8 mouse cellular contexts compared by ENCODE assay signal in the genomic region with DNA sequence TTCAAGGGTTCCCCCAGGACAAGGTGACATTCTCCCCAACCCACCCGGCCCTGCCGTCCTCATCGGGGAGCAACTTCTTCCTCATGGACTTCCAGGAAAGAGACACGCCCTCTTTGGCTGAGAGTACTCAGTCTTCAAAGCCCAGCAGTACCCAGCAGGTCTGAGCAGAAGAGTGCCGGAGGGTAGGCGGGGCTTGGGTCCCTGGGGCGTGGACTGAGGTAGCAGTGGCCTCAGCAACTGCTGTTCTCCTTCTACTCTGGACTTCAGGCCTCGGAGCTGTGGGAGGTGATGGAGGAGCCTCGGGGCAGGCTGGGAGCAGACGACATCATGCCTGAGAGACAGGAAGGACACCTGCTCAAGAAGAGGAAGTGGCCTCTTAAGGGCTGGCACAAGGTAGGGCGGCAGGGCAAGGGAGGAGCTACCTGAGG. TPM values are rescaled to one million over a fixed set of nuclear protein-coding genes. Genes with fewer than 3 reads are reported as not detected.
DNase-seq lines count a peak whose midpoint lies in the region; ATAC-seq lines count a peak whose summit lies in the region.

No protein-coding gene starts in this region.

- 19% methylated on average over 11 of the region's 11 CpGs for WGBS in heart, embryonic 16.5 days
- 10% methylated on average over 11 of the region's 11 CpGs for WGBS in intestine, embryonic 15.5 days
- WGBS in liver, embryonic 16.5 days (ENCODE audit: insufficient replicate concordance) = 20% methylated on average over 11 of the region's 11 CpGs

- DNase-seq in heart, postnatal 14 days = no peak
- peak; percentile 52 for DNase-seq in splenic B cell, adult 2 months (ENCODE audit: low read depth, low spot score)
- no peak for DNase-seq in layer of hippocampus, adult 9-11 months
- DNase-seq in frontal cortex, adult 2 months (ENCODE audit: extremely low spot score in 1 of 2, low spot score in 1 of 2) = no peak

- no peaks in the 10 kb centered on the region for H3K27me3 ChIP-seq in heart, embryonic 16.5 days (ENCODE audit: control insufficient read depth, insufficient read depth, low read length)
- H3K27me3 ChIP-seq in intestine, embryonic 15.5 days (replicated peaks) = no peaks in the 10 kb centered on the region
- no peaks in the 10 kb centered on the region for H3K27me3 ChIP-seq in liver, embryonic 16.5 days (ENCODE audit: control insufficient read depth, insufficient read depth, low read depth, low read length)
- no peaks in the 10 kb centered on the region for H3K27me3 ChIP-seq in splenic B cell, adult 2 months (ENCODE audit: control insufficient read depth, insufficient read depth, low read length, poor library complexity, severe bottlenecking)

- H3K9ac ChIP-seq in heart, embryonic 16.5 days (ENCODE audit: low read length) = no peak overlapping the region; the same call in 1 of the 2 replicates
- H3K9ac ChIP-seq in intestine, embryonic 15.5 days = no peak overlapping the region
- peak overlapping the region; percentile 73; the same call in 1 of the 2 replicates for H3K9ac ChIP-seq in liver, embryonic 16.5 days (ENCODE audit: low read depth, low read length)

- H3K4me2 ChIP-seq in heart, embryonic 16.5 days (ENCODE audit: low read depth, low read length) = peak overlapping the region; percentile 93
- peak overlapping the region; percentile 89 for H3K4me2 ChIP-seq in intestine, embryonic 15.5 days (replicated peaks)
- peak overlapping the region; percentile 75 for H3K4me2 ChIP-seq in liver, embryonic 16.5 days (ENCODE audit: low read depth, low read length)

- ATAC-seq in heart, embryonic 16.5 days (replicated peaks; ENCODE audit: extremely low read depth, insufficient read depth, low FRiP score) = no peak
- peak; percentile 88 for ATAC-seq in intestine, embryonic 15.5 days
- peak; percentile 64 for ATAC-seq in liver, embryonic 16.5 days (ENCODE audit: low read depth)

- H3K9me3 ChIP-seq in heart, embryonic 16.5 days (replicated peaks; ENCODE audit: control insufficient read depth, low read length) = no peaks in the 10 kb centered on the region
- no peaks in the 10 kb centered on the region for H3K9me3 ChIP-seq in intestine, embryonic 15.5 days
- no peaks in the 10 kb centered on the region for H3K9me3 ChIP-seq in liver, embryonic 16.5 days (replicated peaks; ENCODE audit: control insufficient read depth, low read length)

- intact Hi-C loops in heart, postnatal 14 days (cut with DNase I) = no loop called here

- H3K4me1 ChIP-seq in heart, embryonic 16.5 days (ENCODE audit: control insufficient read depth, insufficient read depth, low read length) = peaks cover 16% of the 10 kb centered on the region
- peaks cover 13% of the 10 kb centered on the region for H3K4me1 ChIP-seq in brown adipose tissue, adult 24 weeks (ENCODE audit: control insufficient read depth, insufficient read depth, insufficient read length, low read length)
- H3K4me1 ChIP-seq in intestine, embryonic 15.5 days (replicated peaks) = peaks cover 23% of the 10 kb centered on the region
- peaks cover 23% of the 10 kb centered on the region for H3K4me1 ChIP-seq in liver, embryonic 16.5 days (ENCODE audit: control insufficient read depth, low read depth, low read length)

- no peak overlapping the region for H3K4me3 ChIP-seq in heart, embryonic 16.5 days (ENCODE audit: low read length)
- H3K4me3 ChIP-seq in brown adipose tissue, adult 24 weeks (ENCODE audit: insufficient read depth, low read depth, low read length) = peak overlapping the region; percentile 78; the same call in 1 of the 2 replicates
- peak overlapping the region; percentile 71 for H3K4me3 ChIP-seq in intestine, embryonic 15.5 days (replicated peaks)
- peak overlapping the region; percentile 62 for H3K4me3 ChIP-seq in liver, embryonic 16.5 days (ENCODE audit: low read depth, low read length)

- peaks cover 33% of the 10 kb centered on the region for H3K36me3 ChIP-seq in heart, embryonic 16.5 days (ENCODE audit: control insufficient read depth, insufficient read depth)
- peaks cover 43% of the 10 kb centered on the region for H3K36me3 ChIP-seq in intestine, embryonic 15.5 days
- no peaks in the 10 kb centered on the region for H3K36me3 ChIP-seq in liver, embryonic 16.5 days (ENCODE audit: control insufficient read depth, insufficient read depth)
- peaks cover 12% of the 10 kb centered on the region; the same call in 1 of the 2 replicates for H3K36me3 ChIP-seq in splenic B cell, adult 2 months (ENCODE audit: control insufficient read depth, insufficient read depth, low read length, poor library complexity, severe bottlenecking)

- no peak overlapping the region for H3K27ac ChIP-seq in heart, embryonic 16.5 days (ENCODE audit: low read length)
- H3K27ac ChIP-seq in brown adipose tissue, adult 24 weeks (replicated peaks; ENCODE audit: low read depth, low read length) = no peak overlapping the region
- H3K27ac ChIP-seq in intestine, embryonic 15.5 days = no peak overlapping the region
- no peak overlapping the region for H3K27ac ChIP-seq in liver, embryonic 16.5 days (ENCODE audit: low read length)

RNA-seq across cellular contexts. Expression of a gene that starts 1.8 kb away (rescaled TPM):
- 5.5 and 5.6 TPM in 2 replicates for polyA plus RNA-seq in heart, embryonic 16.5 days (2015; fragmentation: Nextera tagmentation; extraction: Ambion mirVana)
- 1 to 10 TPM; 4.6 to 4.9 TPM for total RNA-seq in heart, postnatal 14 days (2021)
- 0.87 and 1.6 TPM in 2 replicates for polyA plus RNA-seq in brown adipose tissue, adult 24 weeks (2012; ENCODE audit: insufficient read depth, insufficient read length, missing spikeins)
- 9.1 and 11.1 TPM in 2 replicates for polyA plus RNA-seq in intestine, embryonic 15.5 days (2015; fragmentation: Nextera tagmentation; extraction: Ambion mirVana)
- 2.6 and 3.6 TPM in 2 replicates for polyA plus RNA-seq in liver, embryonic 16.5 days (2015; fragmentation: Nextera tagmentation; extraction: Ambion mirVana)
- 11.2 and 14.0 TPM in 2 replicates for polyA plus RNA-seq in frontal cortex, adult 2 months (2012; rRNA removed)

RNA-seq across cellular contexts. Expression of a gene that starts 10.9 kb away (rescaled TPM):
- 66.9 and 67.5 TPM in 2 replicates for polyA plus RNA-seq in heart, embryonic 16.5 days (2015; fragmentation: Nextera tagmentation; extraction: Ambion mirVana)
- 10 to 100 TPM; 79.9 to 88.0 TPM for total RNA-seq in heart, postnatal 14 days (2021)
- polyA plus RNA-seq in brown adipose tissue, adult 24 weeks (2012; ENCODE audit: insufficient read depth, insufficient read length, missing spikeins) = 121 and 122 TPM in 2 replicates
- 86.9 and 88.7 TPM in 2 replicates for polyA plus RNA-seq in intestine, embryonic 15.5 days (2015; fragmentation: Nextera tagmentation; extraction: Ambion mirVana)
- 28.8 and 33.5 TPM in 2 replicates for polyA plus RNA-seq in liver, embryonic 16.5 days (2015; fragmentation: Nextera tagmentation; extraction: Ambion mirVana)
- polyA plus RNA-seq in frontal cortex, adult 2 months (2012; rRNA removed) = 60.2 and 66.3 TPM in 2 replicates

RNA-seq across cellular contexts. Expression of a gene that starts 11.0 kb away (rescaled TPM):
- polyA plus RNA-seq in heart, embryonic 16.5 days (2015; fragmentation: Nextera tagmentation; extraction: Ambion mirVana) = 1.1 and 2.0 TPM in 2 replicates
- under 1 TPM; 0.27 to 0.69 TPM for total RNA-seq in heart, postnatal 14 days (2021)
- 1.1 TPM in 1 of 2 replicates, not detected in the other for polyA plus RNA-seq in brown adipose tissue, adult 24 weeks (2012; ENCODE audit: insufficient read depth, insufficient read length, missing spikeins)
- polyA plus RNA-seq in intestine, embryonic 15.5 days (2015; fragmentation: Nextera tagmentation; extraction: Ambion mirVana) = 0.40 and 0.45 TPM in 2 replicates
- polyA plus RNA-seq in liver, embryonic 16.5 days (2015; fragmentation: Nextera tagmentation; extraction: Ambion mirVana) = 0.40 and 0.41 TPM in 2 replicates
- 0.82 TPM in 2 replicates for polyA plus RNA-seq in frontal cortex, adult 2 months (2012; rRNA removed)

RNA-seq across cellular contexts. Expression of a gene that starts 22.5 kb away (rescaled TPM):
- 19.1 and 20.4 TPM in 2 replicates for polyA plus RNA-seq in heart, embryonic 16.5 days (2015; fragmentation: Nextera tagmentation; extraction: Ambion mirVana)
- total RNA-seq in heart, postnatal 14 days (2021) = 10 to 100 TPM; 10.2 to 11.6 TPM
- polyA plus RNA-seq in brown adipose tissue, adult 24 weeks (2012; ENCODE audit: insufficient read depth, insufficient read length, missing spikeins) = 13.1 and 13.4 TPM in 2 replicates
- polyA plus RNA-seq in intestine, embryonic 15.5 days (2015; fragmentation: Nextera tagmentation; extraction: Ambion mirVana) = 18.1 and 21.9 TPM in 2 replicates
- polyA plus RNA-seq in liver, embryonic 16.5 days (2015; fragmentation: Nextera tagmentation; extraction: Ambion mirVana) = 11.1 and 12.2 TPM in 2 replicates
- polyA plus RNA-seq in frontal cortex, adult 2 months (2012; rRNA removed) = 6.1 and 6.3 TPM in 2 replicates

RNA-seq across cellular contexts. Expression of a gene that starts 39.0 kb away (rescaled TPM):
- 0.21 TPM in 1 of 2 replicates, not detected in the other for polyA plus RNA-seq in heart, embryonic 16.5 days (2015; fragmentation: Nextera tagmentation; extraction: Ambion mirVana)
- total RNA-seq in heart, postnatal 14 days (2021) = under 1 TPM; 0.07 to 0.12 TPM
- not detected in 2 replicates for polyA plus RNA-seq in brown adipose tissue, adult 24 weeks (2012; ENCODE audit: insufficient read depth, insufficient read length, missing spikeins)
- polyA plus RNA-seq in intestine, embryonic 15.5 days (2015; fragmentation: Nextera tagmentation; extraction: Ambion mirVana) = 0.29 and 0.30 TPM in 2 replicates
- polyA plus RNA-seq in liver, embryonic 16.5 days (2015; fragmentation: Nextera tagmentation; extraction: Ambion mirVana) = not detected in 2 replicates
- 0.50 and 0.62 TPM in 2 replicates for polyA plus RNA-seq in frontal cortex, adult 2 months (2012; rRNA removed)
